Mouse (Mus musculus) limb, embryonic 14.5 days (tissue): Measurements from ENCODE around the gene Plxna1. TPM values are rescaled to one million over a fixed set of nuclear protein-coding genes. Genes with fewer than 3 reads are reported as not detected.
A peak's percentile ranks its signal among the peaks of the same experiment; 100 is the strongest.

Experiments used
- ATAC-seq: fragments of 200-750 bp; cut with Nextera tagmentation; 2 replicates; pipeline ENCODE4 v1.8.0; 2017; ENCODE audit warnings: low read depth, moderate number of reproducible peaks, moderate TSS enrichment; ENCODE audit not compliant: low FRiP score
- DNase-seq: peaks from one replicate; pipeline ENCODE4 v3.0.0-alpha.2; 2015; ENCODE audit warnings: low spot score
- H3K27ac ChIP-seq: fragments of 300-500 bp; sonication (generic); replicated peaks from 2 replicates; pipeline ENCODE4 v1.5.1; 2014; ENCODE audit warnings: low read depth, mild to moderate bottlenecking, low read length, moderate library complexity, mixed read lengths
- H3K27me3 ChIP-seq: fragments of 300-500 bp; sonication (generic); 2 replicates; pipeline ENCODE4 v1.6.1; 2014; ENCODE audit warnings: low read length, mixed read lengths; ENCODE audit not compliant: control insufficient read depth, insufficient read depth
- H3K36me3 ChIP-seq: fragments of 300-500 bp; sonication (generic); 2 replicates; pipeline ENCODE4 v1.6.1; 2014; ENCODE audit warnings: mild to moderate bottlenecking, low read length, moderate library complexity, mixed read lengths; ENCODE audit not compliant: control insufficient read depth, insufficient read depth
- H3K4me1 ChIP-seq: fragments of 300-500 bp; sonication (generic); 2 replicates; pipeline ENCODE4 v1.6.1; 2014; ENCODE audit warnings: antibody characterized with exemption, low read length, mixed read lengths; ENCODE audit not compliant: control insufficient read depth, insufficient read depth
- H3K4me2 ChIP-seq: fragments of 300-500 bp; sonication (generic); replicated peaks from 2 replicates; pipeline ENCODE4 v1.6.1; 2014; ENCODE audit warnings: low read depth, mild to moderate bottlenecking, low read length, moderate library complexity; ENCODE audit not compliant: severe bottlenecking
- H3K4me3 ChIP-seq: fragments of 300-500 bp; sonication (generic); replicated peaks from 2 replicates; pipeline ENCODE4 v1.5.1; 2014; ENCODE audit warnings: low read length
- H3K9ac ChIP-seq: fragments of 300-500 bp; sonication (generic); 2 replicates; pipeline ENCODE4 v1.6.1; 2014; ENCODE audit warnings: mild to moderate bottlenecking, low read depth, low read length, moderate library complexity; ENCODE audit not compliant: severe bottlenecking
- H3K9me3 ChIP-seq: fragments of 300-500 bp; sonication (generic); 2 replicates; pipeline ENCODE4 v1.6.1; 2016; ENCODE audit warnings: low read length; ENCODE audit not compliant: control insufficient read depth
- POLR2A ChIP-seq: fragments of 200-500 bp; IDR thresholded peaks from 2 replicates; pipeline ENCODE4 v1.8.0; 2012; ENCODE audit warnings: inconsistent platforms, mild to moderate bottlenecking, moderate library complexity, borderline replicate concordance; ENCODE audit not compliant: insufficient read depth, insufficient read length; ENCODE audit errors: extremely low read depth
- WGBS: fragments of 180-500 bp; shearing (Covaris S2); extraction: QIAGEN DNeasy Blood & Tissue Kit; methylation state at CpG from one replicate; pipeline ENCODE4 v1.1.7; 2014; 5-methylcytosine and 5-hydroxymethylcytosine counted together
- polyA plus RNA-seq, 2 experiments: library from polyadenylated mRNA; depleted of rRNA in 1 of 2; stranded (reverse) in 1 of 2; unstranded in 1 of 2; fragments of >200 nt; fragmentation: Nextera tagmentation in 1 of 2; extraction: Ambion mirVana in 1 of 2; gene quantifications; 2 replicates each; pipeline versions ENCODE4 v1.2.1 to v1.2.3; 2012 to 2014

Plxna1 gene
- polyA plus RNA-seq, 2 experiments: 36.8 to 66.4 TPM

- 86% methylated on average over 9 of the region's 9 CpGs for WGBS
- TF ChIP-seq POLR2A: no peak
- H3K27me3 ChIP-seq: no peaks in the 10 kb centered on the region
- H3K4me2 ChIP-seq: no peak overlapping the region
- peaks cover 50% of the 10 kb centered on the region for H3K36me3 ChIP-seq
- DNase-seq (no peak), ATAC-seq (no peak)
- H3K9me3 ChIP-seq: no peaks in the 10 kb centered on the region
- H3K9ac ChIP-seq: no peak overlapping the region
- no peak overlapping the region for H3K27ac ChIP-seq
- peaks cover 54% of the 10 kb centered on the region for H3K4me1 ChIP-seq
- no peak overlapping the region for H3K4me3 ChIP-seq
These were observed 14.1 kb downstream of the Plxna1 start for GRCm38 (mm10) chr6:89348363-89348762.

- Histone ChIP-seq H3K4me2 (no peak overlapping the region), H3K4me3 (no peak overlapping the region), H3K9me3 (no peaks in the 10 kb centered on the region), H3K27me3 (no peaks in the 10 kb centered on the region), H3K9ac (no peak overlapping the region), H3K36me3 (peaks cover 49% of the 10 kb centered on the region), H3K27ac (no peak overlapping the region), H3K4me1 (peaks cover 50% of the 10 kb centered on the region)
- DNase-seq: peak; percentile 61
- no peak for TF ChIP-seq POLR2A
- ATAC-seq: no peak
- 100% methylated on average over 1 of the region's 1 CpGs for WGBS
These were observed 14.6 kb downstream of the Plxna1 start for GRCm38 (mm10) chr6:89347792-89348191.

- Histone ChIP-seq H3K4me2 (no peak overlapping the region), H3K4me3 (no peak overlapping the region), H3K9ac (no peak overlapping the region), H3K27me3 (no peaks in the 10 kb centered on the region), H3K9me3 (no peaks in the 10 kb centered on the region), H3K4me1 (peaks cover 30% of the 10 kb centered on the region), H3K36me3 (peaks cover 67% of the 10 kb centered on the region), H3K27ac (peak overlapping the region; percentile 86)
- 72% methylated on average over 1 of the region's 1 CpGs for WGBS
- TF ChIP-seq POLR2A: no peak
- DNase-seq (peak; percentile 34), ATAC-seq (peak; percentile 39)
These were observed 16.6 kb downstream of the Plxna1 start for GRCm38 (mm10) chr6:89345855-89346254.

- Histone ChIP-seq H3K4me1 (peaks cover 26% of the 10 kb centered on the region), H3K9me3 (no peaks in the 10 kb centered on the region), H3K27me3 (no peaks in the 10 kb centered on the region), H3K9ac (no peak overlapping the region), H3K4me3 (no peak overlapping the region), H3K27ac (peak overlapping the region; percentile 86), H3K36me3 (peaks cover 72% of the 10 kb centered on the region), H3K4me2 (peak overlapping the region; percentile 9; the same call in 1 of the 2 replicates)
- no peak for ATAC-seq
- DNase-seq: no peak
- no peak for TF ChIP-seq POLR2A
- 33% methylated on average over 3 of the region's 3 CpGs for WGBS
These were observed 17.0 kb downstream of the Plxna1 start for GRCm38 (mm10) chr6:89345486-89345785.

- WGBS: 17% methylated on average over 10 of the region's 10 CpGs
- no peaks in the 10 kb centered on the region for H3K27me3 ChIP-seq
- peak overlapping the region; percentile 9; the same call in 1 of the 2 replicates for H3K4me2 ChIP-seq
- H3K4me3 ChIP-seq: no peak overlapping the region
- no peaks in the 10 kb centered on the region for H3K9me3 ChIP-seq
- ATAC-seq (peak; percentile 89), DNase-seq (peak; percentile 96)
- peaks cover 22% of the 10 kb centered on the region for H3K4me1 ChIP-seq
- H3K27ac ChIP-seq: peak overlapping the region; percentile 86
- no peak overlapping the region for H3K9ac ChIP-seq
- peaks cover 72% of the 10 kb centered on the region for H3K36me3 ChIP-seq
- TF ChIP-seq POLR2A: no peak
These were observed 17.6 kb downstream of the Plxna1 start for GRCm38 (mm10) chr6:89344613-89345485.

GRCm38 (mm10) chr6:89341981-89342380 is 20.4 kb downstream of the Plxna1 start:
- no peaks in the 10 kb centered on the region for H3K9me3 ChIP-seq
- 79% methylated on average over 4 of the region's 4 CpGs for whole genome bisulfite sequencing
- no peak overlapping the region for H3K4me2 ChIP-seq
- ATAC-seq: no peak
- TF ChIP-seq POLR2A: no peak
- H3K36me3 ChIP-seq: peaks cover 74% of the 10 kb centered on the region
- H3K27ac ChIP-seq: no peak overlapping the region
- H3K4me1 ChIP-seq: peaks cover 22% of the 10 kb centered on the region
- H3K9ac ChIP-seq: no peak overlapping the region
- DNase-seq: no peak
- no peak overlapping the region for H3K4me3 ChIP-seq
- no peaks in the 10 kb centered on the region for H3K27me3 ChIP-seq
